Mouse (Mus musculus): ENCODE results near the gene Lifr. TPM values are rescaled to one million over a fixed set of nuclear protein-coding genes. Genes with fewer than 3 reads are reported as not detected.

Gene Lifr
- polyA plus RNA-seq, 1 experiment from 2014 or later: 17.4 TPM

DNA sequence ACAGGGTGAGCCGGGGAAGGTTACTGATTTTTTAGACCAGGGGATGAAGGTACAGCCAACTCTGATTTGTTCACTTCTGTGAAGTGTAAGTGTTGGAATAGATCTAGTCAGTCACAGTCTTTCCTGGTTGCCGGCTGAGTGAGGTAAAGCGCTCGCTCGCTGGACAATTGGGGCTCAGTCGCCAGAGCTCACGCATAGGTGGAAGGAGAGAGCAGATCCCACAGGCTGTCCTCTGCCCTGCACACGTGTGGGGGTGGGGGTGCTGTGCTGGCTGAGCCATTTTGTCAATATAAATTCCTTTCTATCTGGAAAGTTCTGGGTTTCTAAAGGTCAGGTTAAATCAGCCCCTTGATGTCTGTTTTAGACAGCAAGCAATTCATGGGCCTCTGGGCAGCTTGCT, 69.9 kb downstream of the Lifr start:
- 84% methylated on average over 8 of the region's 8 CpGs for WGBS
- H3K27me3 ChIP-seq: no peaks in the 10 kb centered on the region
- no peaks in the 10 kb centered on the region for H3K9me3 ChIP-seq (replicated peaks)
- ATAC-seq (replicated peaks; ENCODE audit: insufficient number of reproducible peaks, insufficient read depth, low FRiP score, low read depth): no peak
- no peak overlapping the region for H3K27ac ChIP-seq
- no peak overlapping the region for H3K9ac ChIP-seq
- peaks cover 46% of the 10 kb centered on the region; the same call in 1 of the 2 replicates for H3K36me3 ChIP-seq
- no peak overlapping the region for H3K4me2 ChIP-seq
- H3K4me3 ChIP-seq: no peak overlapping the region
- peaks cover 14% of the 10 kb centered on the region for H3K4me1 ChIP-seq (replicated peaks)

DNA sequence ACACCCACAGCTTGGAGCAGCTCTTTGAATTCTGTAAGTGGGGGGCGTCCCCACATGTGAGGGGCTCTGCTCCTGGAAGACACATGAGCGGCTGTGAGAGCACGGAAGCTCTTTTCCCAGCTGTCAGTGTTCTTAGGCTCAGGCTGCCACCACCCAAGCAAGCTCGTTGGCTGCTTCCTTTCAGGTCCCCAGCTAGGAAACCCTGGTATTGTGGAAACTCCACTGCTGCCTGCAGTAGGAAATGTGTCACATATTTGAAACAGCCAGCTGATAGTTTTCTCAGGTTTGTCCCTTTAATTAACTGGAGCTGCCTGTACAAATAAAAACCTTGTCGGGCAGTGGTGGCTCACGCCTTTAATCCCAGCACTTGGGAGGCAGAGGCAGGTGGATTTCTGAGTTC, 73.4 kb downstream of the Lifr start:
- Histone ChIP-seq H3K4me2 (no peak overlapping the region), H3K27me3 (no peaks in the 10 kb centered on the region), H3K4me1 (replicated peaks) (peaks cover 11% of the 10 kb centered on the region), H3K9ac (no peak overlapping the region), H3K4me3 (no peak overlapping the region), H3K36me3 (peaks cover 42% of the 10 kb centered on the region), H3K27ac (no peak overlapping the region), H3K9me3 (replicated peaks) (no peaks in the 10 kb centered on the region)
- 72% methylated on average over 6 of the region's 6 CpGs for WGBS
- ATAC-seq (replicated peaks; ENCODE audit: insufficient number of reproducible peaks, insufficient read depth, low FRiP score, low read depth): no peak

DNA sequence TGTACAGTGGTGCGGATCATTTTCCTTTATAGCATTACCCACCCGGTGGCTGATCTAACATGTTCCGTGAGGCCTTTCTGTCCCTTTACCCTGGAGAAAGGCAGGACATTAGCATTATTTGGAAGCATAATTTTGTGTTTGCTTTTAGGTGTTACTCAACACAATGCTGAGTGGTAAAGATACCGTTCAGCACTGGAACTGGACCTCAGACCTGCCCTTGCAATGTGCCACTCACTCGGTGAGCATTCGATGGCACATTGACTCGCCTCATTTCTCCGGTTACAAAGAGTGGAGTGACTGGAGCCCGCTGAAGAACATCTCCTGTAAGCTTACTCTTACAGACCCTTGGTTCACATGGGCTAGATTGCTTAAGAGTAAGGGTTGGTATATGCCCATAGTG, 76.3 kb downstream of the Lifr start:
- ATAC-seq (replicated peaks; ENCODE audit: insufficient number of reproducible peaks, insufficient read depth, low FRiP score, low read depth): no peak
- WGBS: 92% methylated on average over 9 of the region's 9 CpGs
- H3K27me3 ChIP-seq: no peaks in the 10 kb centered on the region
- H3K4me3 ChIP-seq: no peak overlapping the region
- no peak overlapping the region for H3K9ac ChIP-seq
- H3K4me2 ChIP-seq: no peak overlapping the region
- H3K36me3 ChIP-seq: peaks cover 52% of the 10 kb centered on the region
- H3K9me3 ChIP-seq (replicated peaks): no peaks in the 10 kb centered on the region
- H3K27ac ChIP-seq: no peak overlapping the region
- H3K4me1 ChIP-seq (replicated peaks): peaks cover 8% of the 10 kb centered on the region

DNA sequence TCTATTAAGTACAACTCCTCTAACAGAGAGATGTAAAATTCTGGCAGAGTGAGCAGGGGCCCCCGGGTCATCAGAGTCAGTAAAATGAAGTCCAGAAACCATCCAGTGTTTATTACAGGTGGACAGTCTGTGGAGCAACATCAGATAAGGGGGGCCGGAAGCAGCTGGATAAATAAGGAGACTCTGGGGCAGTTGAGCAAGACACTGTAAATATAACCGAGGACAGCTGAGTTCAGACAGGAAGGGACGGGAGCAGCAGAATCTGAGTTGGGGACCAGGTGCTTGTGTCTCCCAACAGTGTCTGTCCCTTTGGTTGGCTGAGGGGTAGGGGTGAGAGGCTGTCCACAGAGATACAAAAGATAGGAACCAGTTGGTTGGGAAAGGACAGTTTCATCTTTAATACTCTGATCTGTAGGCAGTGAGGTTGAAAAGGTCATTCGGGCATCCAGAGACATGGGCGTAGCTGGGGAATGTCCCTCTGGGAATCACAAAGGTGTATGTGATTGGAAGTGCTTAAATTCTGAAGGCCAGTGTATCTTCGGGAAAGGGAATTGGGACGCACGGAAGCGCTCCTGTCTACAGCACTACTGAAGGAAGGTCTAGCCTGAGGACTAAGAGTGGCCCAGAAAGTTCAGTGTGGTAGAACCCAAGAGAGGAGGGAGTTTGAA, 77.0 kb downstream of the Lifr start:
- Histone ChIP-seq H3K27me3 (no peaks in the 10 kb centered on the region), H3K4me3 (no peak overlapping the region), H3K4me2 (no peak overlapping the region), H3K4me1 (replicated peaks) (peaks cover 8% of the 10 kb centered on the region), H3K27ac (no peak overlapping the region), H3K9ac (no peak overlapping the region), H3K9me3 (replicated peaks) (no peaks in the 10 kb centered on the region), H3K36me3 (peaks cover 50% of the 10 kb centered on the region)
- ATAC-seq (replicated peaks; ENCODE audit: insufficient number of reproducible peaks, insufficient read depth, low FRiP score, low read depth): no peak
- WGBS: 81% methylated on average over 10 of the region's 10 CpGs

DNA sequence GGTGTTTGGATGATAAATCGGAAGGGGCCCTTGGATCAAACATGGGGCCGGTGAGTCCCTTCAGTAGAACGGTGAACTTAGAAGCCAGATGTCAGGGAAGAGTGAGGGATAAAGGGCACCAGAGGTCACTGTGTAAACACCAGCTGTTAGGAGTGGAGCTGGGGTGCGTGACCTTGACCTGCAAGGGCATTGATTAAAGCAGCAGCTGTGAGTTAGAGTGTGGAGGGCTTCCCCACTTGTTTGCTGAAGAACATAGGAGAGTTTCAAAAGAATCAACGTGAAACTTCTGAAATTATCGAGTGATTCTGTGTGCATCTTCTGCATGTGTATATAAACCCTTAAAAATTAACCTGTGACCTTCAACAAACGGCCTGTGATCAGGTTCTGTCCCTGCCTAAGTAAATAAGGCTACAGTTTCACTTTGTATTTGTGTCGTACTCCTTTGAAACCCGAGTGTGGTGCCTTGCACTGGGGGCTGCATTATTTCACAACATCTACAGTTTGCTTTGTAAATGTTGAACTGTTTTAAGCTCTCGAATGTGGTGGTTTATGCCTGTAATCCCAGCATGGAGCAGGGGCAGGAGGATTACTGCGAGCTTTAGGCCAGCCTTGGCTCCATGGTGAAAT, 77.6 kb downstream of the Lifr start:
- no peak overlapping the region for H3K4me2 ChIP-seq
- no peak overlapping the region for H3K4me3 ChIP-seq
- WGBS: 68% methylated on average over 11 of the region's 11 CpGs
- ATAC-seq (replicated peaks; ENCODE audit: insufficient number of reproducible peaks, insufficient read depth, low FRiP score, low read depth): no peak
- H3K4me1 ChIP-seq (replicated peaks): peaks cover 8% of the 10 kb centered on the region
- no peak overlapping the region for H3K27ac ChIP-seq
- H3K9me3 ChIP-seq (replicated peaks): no peaks in the 10 kb centered on the region
- H3K36me3 ChIP-seq: peaks cover 50% of the 10 kb centered on the region
- no peaks in the 10 kb centered on the region for H3K27me3 ChIP-seq
- H3K9ac ChIP-seq: no peak overlapping the region

DNA sequence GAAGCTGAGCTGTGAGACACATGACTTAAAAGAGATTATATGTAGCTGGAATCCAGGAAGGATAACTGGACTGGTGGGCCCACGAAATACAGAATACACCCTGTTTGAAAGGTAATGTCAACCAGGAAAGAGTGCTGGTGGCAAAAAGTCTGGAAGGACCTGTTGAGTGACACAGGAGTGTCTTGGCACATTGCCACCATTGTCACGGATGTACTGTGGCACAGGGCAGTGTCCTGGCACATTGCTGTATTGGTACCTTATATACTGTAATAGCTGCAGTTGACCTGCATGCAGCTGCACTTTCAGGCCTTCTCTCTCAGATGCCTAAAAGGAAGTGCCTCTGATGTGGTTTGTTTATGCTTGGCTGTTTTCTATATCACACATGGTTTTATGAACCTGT, 82.5 kb downstream of the Lifr start:
- H3K9ac ChIP-seq: no peak overlapping the region
- no peaks in the 10 kb centered on the region for H3K9me3 ChIP-seq (replicated peaks)
- H3K36me3 ChIP-seq: peaks cover 37% of the 10 kb centered on the region
- ATAC-seq (replicated peaks; ENCODE audit: insufficient number of reproducible peaks, insufficient read depth, low FRiP score, low read depth): peak; percentile 67; the same call in 1 of the 2 replicates
- H3K4me2 ChIP-seq: no peak overlapping the region
- peak overlapping the region; percentile 69 for H3K27ac ChIP-seq
- H3K4me1 ChIP-seq (replicated peaks): peaks cover 11% of the 10 kb centered on the region
- no peak overlapping the region for H3K4me3 ChIP-seq
- WGBS: 24% methylated on average over 2 of the region's 2 CpGs
- no peaks in the 10 kb centered on the region for H3K27me3 ChIP-seq

DNA sequence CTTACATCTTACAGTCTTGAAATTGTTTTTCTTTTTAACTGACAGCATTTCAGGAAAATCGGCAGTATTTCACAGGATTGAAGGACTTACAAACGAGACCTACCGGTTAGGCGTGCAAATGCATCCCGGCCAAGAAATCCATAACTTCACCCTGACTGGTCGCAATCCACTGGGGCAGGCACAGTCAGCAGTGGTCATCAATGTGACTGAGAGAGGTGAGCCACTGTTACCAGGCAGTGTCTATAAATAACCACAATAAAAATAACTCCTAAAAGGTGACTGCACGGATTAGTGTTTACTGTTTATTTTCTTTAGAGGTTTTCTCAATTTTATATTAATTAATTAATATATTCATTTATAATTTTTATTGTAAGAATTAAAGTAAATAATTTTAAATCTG, 82.9 kb downstream of the Lifr start:
- H3K4me2 ChIP-seq: peak overlapping the region; percentile 32; the same call in 1 of the 2 replicates
- peak overlapping the region; percentile 69 for H3K27ac ChIP-seq
- ATAC-seq (replicated peaks; ENCODE audit: insufficient number of reproducible peaks, insufficient read depth, low FRiP score, low read depth): no peak
- no peaks in the 10 kb centered on the region for H3K27me3 ChIP-seq
- peaks cover 39% of the 10 kb centered on the region for H3K36me3 ChIP-seq
- H3K9me3 ChIP-seq (replicated peaks): no peaks in the 10 kb centered on the region
- H3K4me1 ChIP-seq (replicated peaks): peaks cover 11% of the 10 kb centered on the region
- no peak overlapping the region for H3K9ac ChIP-seq
- 56% methylated on average over 7 of the region's 7 CpGs for WGBS
- H3K4me3 ChIP-seq: no peak overlapping the region

DNA sequence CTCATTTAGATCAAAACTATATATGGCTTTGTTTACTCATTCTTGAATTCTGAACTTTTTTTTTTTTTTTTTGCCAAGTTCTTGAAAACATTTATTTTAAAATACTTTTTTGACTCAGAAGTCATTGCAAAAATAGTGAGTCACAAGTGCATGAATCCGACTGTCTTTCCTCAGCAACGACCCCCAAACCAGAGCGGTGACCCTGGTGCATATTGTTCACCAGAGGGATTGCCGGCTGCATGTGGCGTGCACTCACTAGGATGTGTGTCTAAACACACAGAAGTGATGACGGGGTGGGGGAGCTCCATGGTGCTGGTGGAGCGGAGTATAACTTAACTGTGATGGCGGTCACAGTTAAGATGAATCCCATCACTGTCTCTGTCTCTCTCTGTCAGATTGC, 83.4 kb downstream of the Lifr start:
- H3K36me3 ChIP-seq: peaks cover 40% of the 10 kb centered on the region
- ATAC-seq (replicated peaks; ENCODE audit: insufficient number of reproducible peaks, insufficient read depth, low FRiP score, low read depth): no peak
- WGBS: 85% methylated on average over 8 of the region's 8 CpGs

DNA sequence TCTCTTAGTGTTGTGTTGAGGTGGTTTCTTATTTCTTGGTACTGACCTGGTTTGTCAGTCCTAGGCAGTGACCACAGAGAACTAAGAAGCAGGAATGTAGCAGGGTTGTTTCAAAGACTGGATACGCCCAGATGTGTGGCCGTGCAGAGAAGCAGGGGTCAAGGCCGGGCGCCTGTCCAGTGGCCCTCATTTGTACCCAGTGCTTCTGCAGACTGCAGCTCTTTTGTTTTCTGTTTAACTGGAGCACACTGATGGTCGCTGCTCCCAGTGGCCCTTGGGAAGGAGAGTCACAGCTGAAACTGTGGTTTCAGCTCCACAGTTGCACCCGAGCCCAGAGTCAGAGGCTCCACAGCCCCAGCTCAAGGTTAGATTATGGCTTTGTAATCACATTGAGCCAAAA, 90.2 kb downstream of the Lifr start:
- Histone ChIP-seq H3K4me1 (replicated peaks) (0 out of 2 replicates have a peak, but pooled peaks cover 4% of the 10 kb centered on the region), H3K9ac (no peak overlapping the region), H3K27me3 (no peaks in the 10 kb centered on the region), H3K27ac (no peak overlapping the region), H3K36me3 (peaks cover 50% of the 10 kb centered on the region), H3K4me2 (no peak overlapping the region), H3K9me3 (replicated peaks) (no peaks in the 10 kb centered on the region), H3K4me3 (no peak overlapping the region)
- WGBS: 90% methylated on average over 6 of the region's 6 CpGs
- ATAC-seq (replicated peaks; ENCODE audit: insufficient number of reproducible peaks, insufficient read depth, low FRiP score, low read depth): no peak

More for the DNA sequence above, 83.4 kb downstream of the Lifr start:
- no peaks in the 10 kb centered on the region for H3K27me3 ChIP-seq
- no peak overlapping the region for H3K9ac ChIP-seq
- H3K4me3 ChIP-seq: no peak overlapping the region
- no peak overlapping the region for H3K4me2 ChIP-seq
- H3K27ac ChIP-seq: no peak overlapping the region
- no peaks in the 10 kb centered on the region for H3K9me3 ChIP-seq (replicated peaks)
- peaks cover 11% of the 10 kb centered on the region for H3K4me1 ChIP-seq (replicated peaks)

DNA sequence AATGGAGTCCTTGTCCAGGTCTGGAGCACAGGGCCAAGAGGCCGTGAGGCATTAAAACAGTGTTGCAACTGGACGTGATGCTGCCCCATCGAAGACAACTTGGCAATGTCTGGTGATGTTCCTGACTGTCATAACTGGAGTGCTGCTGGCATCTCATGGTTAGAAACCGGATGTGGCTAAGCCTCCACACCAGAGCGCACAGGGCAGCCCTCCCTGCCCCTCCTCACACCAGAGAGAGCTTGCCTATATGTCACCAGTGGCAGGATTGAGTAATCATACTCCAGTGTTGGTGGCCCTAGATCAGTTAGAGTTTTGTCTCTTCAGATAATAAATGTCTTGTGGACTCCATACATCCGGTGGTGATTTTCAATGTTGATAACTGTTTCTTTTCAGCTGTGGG, 97.3 kb downstream of the Lifr start:
- 90% methylated on average over 6 of the region's 6 CpGs for WGBS
- H3K4me2 ChIP-seq: no peak overlapping the region
- no peak overlapping the region for H3K27ac ChIP-seq
- no peak overlapping the region for H3K4me3 ChIP-seq
- no peaks in the 10 kb centered on the region for H3K9me3 ChIP-seq (replicated peaks)
- peaks cover 38% of the 10 kb centered on the region for H3K36me3 ChIP-seq
- ATAC-seq (replicated peaks; ENCODE audit: insufficient number of reproducible peaks, insufficient read depth, low FRiP score, low read depth): no peak
- H3K4me1 ChIP-seq (replicated peaks): peaks cover 27% of the 10 kb centered on the region
- no peaks in the 10 kb centered on the region for H3K27me3 ChIP-seq
- H3K9ac ChIP-seq: no peak overlapping the region

DNA sequence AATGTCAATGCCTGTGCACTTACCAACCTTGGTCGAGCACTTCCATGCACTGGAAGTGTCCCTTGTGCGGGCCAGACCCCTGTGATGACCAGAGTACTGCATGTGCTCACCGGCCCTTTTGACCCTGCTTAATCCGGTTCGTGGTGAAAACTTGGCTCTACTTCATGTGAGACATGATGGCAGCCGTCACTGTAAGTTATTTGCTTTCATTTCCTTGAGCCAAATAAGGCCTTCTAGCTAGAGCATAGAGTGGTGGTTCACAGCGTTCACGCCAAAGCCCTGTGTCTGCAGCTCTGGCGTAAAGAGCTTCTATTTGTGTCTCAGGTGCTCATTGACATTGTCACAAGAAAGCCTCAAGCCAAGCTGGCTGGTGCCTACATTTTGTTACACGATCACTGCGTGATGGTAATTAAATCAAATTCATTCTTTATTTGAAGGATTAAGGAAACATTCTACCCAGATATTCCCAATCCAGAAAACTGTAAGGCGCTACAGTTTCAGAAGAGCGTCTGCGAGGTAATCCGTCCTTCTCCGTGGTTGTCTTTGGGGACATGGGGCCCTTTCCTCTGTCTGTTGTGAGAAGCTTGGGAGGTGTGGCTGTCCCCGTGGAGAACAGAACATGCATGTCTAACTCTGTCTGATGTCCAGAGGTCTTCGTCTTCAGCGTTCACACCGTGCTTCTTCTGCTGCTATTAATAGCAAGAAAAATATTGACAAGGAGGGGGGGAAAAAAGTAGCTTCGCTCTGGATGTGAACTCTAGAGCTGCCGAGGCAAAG, 99.5 kb downstream of the Lifr start:
- Histone ChIP-seq H3K4me1 (replicated peaks) (peaks cover 40% of the 10 kb centered on the region), H3K27ac (peak overlapping the region; percentile 86), H3K9me3 (replicated peaks) (no peaks in the 10 kb centered on the region), H3K36me3 (peaks cover 29% of the 10 kb centered on the region), H3K27me3 (no peaks in the 10 kb centered on the region), H3K4me3 (no peak overlapping the region), H3K4me2 (peak overlapping the region; percentile 3; the same call in 1 of the 2 replicates), H3K9ac (no peak overlapping the region)
- 50% methylated on average over 22 of the region's 22 CpGs for WGBS
- ATAC-seq (replicated peaks; ENCODE audit: insufficient number of reproducible peaks, insufficient read depth, low FRiP score, low read depth): peak; percentile 73

Data from heart, embryonic 15.5 days (tissue).